Mouse (Mus musculus): ENCODE results near the gene Inf2. TPM values are rescaled to one million over a fixed set of nuclear protein-coding genes. Genes with fewer than 3 reads are reported as not detected.

Inf2 gene
- polyA plus RNA-seq, 2 experiments from 2014 or later = 9.9 to 11.0 TPM

DNA sequence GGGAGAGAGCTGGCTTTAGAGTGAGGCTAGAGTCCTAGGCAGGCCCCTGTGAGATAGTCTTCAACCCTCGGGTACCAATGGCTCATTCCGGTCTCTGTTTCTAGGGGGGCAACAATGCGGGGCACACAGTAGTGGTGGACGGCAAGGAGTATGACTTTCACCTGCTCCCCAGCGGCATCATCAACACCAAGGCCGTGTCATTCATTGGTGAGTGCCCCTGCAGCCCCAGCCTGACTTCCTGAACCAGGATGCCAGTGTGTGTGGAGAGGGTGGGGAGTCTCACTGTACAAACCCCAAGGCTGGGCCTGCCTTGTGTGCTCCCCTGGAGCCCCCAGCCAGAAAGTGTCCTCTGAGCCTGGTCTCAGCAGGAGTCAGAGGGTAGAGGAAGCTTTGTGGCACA, 39.6 kb downstream of the Inf2 start:
- ATAC-seq = no peak

DNA sequence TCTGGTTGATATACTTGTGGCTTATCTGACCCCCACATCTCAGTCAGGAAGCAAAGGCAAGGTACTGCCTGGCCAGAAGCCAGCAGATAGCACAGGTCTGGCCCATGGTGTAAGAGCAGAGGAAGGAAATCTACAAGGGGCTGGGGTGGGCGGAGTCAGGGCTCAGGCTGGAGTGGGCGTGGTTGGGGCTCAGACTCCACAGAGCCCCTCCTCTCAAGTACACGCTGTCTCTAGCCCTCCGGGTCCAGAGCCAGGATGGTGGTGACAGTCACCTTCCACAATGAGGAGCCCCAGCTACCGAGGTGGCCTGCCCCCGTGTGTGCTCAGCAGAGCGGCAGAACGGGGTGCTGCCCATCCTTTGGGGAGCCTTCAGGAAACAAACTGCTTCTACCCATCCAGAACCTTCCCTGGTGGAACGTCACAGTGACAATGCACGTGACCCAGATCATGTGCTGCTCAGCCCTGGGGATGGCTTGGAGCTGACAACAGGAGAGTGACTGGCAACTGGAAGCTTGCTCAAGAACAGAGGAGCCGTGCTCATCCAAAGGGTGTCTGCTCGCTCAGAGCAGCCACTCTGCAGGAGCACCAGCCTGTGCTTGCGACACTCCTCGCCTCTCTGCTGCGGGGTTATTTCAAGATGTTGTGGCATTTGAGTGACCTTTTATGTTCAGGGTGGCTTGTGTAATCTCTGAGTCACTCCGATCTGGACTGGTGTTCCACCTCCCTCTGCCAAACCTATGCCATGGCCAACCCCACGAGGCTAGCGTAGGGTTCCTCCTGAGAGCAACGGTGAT, 40.5 kb downstream of the Inf2 start:
- ATAC-seq = peak; percentile 71

DNA sequence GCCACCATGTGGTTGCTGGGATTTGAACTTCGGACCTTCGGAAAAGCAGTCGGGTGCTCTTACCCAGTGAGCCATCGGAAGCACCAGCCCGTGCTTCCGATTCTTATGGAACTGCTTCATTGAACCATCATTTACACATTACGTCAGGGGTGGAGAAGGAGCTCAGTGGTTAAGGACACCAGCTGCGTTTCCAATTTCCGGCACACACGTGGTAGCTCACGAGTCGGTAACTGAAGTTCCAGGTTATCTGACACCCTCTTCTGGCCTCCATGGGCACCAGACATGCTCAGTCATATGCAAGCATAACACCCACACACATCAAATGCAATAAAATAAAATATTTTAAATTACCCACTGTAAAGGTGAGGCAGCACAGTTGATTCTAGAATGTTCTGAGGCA, 41.4 kb downstream of the Inf2 start:
- no peak for ATAC-seq

DNA sequence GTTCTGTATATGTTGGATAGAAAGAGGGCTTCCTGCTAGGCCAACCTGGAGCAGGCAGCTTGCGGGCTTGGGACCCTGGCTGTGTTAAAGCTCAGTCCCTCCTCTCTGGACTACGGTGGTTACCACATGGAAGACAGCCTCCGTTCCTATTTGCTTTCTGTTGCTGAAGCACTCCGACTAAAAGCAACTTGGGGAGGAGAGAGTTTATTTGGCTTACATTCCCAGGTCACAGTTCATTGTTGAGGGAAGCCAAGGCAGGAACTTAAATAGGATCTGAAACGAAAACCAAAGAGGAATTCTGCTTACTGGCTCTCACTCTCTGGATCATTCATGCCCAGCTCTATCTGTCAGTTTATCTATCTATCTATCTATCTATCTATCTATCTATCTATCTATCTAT, 42.2 kb downstream of the Inf2 start:
- ATAC-seq = no peak

DNA sequence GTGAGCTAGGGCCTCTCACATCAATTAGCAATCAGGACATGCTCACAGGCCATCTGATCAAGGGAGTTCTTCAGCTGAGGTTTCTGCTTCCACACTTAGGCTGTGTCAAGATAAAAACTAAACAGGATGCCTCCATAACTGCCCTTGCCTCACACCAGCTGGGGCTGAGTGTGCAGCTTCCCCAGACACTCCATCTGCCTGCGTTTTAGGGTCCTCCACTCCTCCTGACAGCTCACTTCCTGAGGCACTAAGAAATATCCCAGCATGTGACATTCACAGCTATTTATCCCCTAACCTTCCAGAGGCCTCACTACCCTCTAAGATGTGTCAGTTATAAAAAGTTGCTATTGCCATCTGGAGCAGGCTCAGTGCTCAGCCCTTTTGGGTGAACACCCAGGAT, 42.9 kb downstream of the Inf2 start:
- no peak for ATAC-seq

DNA sequence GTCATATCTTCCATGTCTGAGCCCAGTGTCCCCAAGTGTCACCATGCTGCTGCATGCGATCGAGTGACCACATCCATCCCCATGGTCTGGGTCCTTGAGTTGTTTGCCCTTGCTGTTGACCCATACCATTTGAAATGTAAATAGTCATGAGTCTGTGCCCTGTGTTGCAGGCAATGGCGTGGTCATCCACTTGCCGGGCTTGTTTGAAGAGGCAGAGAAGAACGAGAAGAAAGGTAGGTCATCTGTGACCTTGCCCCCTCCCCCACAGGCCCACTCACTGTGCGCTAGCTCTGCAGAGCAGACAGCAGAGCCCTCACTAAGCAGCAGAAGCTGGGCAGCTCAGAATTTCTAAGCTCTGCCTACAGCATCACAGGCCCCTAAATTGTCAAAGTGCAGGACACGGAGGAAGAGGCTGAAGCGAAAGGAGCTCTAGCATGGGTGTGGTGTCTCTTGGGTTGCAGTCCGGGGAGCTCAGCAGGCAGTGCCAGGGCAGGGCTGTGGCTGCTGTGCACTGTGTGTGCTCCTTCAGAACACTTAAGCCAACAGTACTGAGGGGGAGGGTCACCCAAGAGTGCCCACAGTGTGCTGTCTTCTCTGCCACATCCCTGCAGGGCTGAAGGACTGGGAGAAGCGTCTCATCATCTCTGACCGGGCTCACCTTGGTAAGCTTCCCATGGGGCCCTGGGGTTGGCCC, 43.6 kb downstream of the Inf2 start:
- ATAC-seq = no peak

DNA sequence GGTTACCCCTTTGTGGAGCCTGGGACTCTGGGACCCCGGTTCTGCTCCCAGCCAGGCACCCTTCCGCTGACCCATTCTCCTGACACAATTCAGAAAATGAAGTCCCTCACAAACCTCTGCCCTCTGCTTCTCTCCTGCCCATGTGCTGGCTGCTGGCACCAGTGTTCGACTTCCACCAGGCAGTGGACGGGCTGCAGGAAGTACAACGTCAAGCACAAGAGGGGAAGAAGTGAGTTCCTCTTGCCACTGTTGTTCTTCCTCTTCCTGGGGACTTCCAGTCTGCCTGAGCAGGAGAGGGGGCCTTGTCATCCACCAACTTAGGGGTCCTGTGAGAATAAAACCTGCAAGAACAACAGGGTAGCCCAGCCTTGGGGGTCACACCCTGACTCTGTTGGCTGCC, 44.3 kb downstream of the Inf2 start:
- no peak for ATAC-seq

DNA sequence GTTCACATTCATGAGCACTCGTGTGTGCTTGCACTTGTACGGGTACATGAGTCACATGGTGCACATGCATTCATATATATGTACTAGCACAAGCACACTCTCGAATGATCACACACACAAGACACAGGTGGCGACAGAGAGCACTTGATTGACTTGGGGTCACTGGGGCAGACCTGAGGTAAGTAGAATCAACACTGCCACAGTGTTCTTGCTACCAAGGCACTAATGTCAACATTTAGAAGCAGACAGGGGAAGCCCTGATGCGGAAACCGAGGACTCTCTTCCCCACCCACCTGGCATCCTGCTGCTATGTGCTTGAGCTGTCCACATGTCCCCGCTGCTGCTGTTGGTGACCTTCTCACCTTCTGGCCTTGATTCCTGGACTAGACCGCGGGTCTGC, 45.1 kb downstream of the Inf2 start:
- no peak for ATAC-seq

DNA sequence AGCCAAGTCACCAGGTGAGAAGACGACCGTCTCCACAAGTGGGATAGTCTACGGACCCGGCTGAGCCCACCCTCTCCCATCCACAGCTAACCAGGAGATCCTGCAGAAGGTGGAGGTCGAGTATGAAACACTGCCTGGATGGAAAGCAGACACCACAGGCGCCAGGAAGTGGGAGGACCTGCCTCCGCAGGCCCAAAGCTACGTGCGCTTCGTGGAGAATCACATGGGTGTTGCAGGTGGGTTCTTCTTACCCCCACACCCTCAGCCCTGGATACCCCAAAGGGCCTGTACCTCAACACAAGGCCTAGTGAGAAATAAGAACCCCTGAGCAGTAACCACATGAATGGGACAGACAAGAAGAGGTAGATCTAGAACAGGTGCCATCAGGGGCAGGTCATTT, 50.9 kb downstream of the Inf2 start:
- no peak for ATAC-seq

DNA sequence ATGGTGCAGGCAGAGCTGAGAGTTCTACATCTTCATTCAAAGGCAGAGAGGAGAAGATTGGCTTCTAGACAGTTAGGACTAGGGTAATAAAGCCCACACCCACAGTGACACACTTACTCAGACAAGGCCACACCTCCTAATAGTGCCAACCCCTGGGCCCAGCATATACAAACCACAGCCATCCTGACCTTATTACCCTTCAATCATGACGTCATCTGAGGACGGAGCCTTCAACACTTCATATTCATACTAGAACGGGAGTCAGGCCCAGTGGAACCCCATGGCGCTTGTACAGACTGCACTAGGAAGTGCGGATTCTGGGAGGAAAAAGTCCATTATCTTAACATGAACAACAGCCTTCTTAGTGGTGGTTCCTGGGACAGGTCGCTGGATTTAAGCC, 54.5 kb downstream of the Inf2 start:
- no peak for ATAC-seq

DNA sequence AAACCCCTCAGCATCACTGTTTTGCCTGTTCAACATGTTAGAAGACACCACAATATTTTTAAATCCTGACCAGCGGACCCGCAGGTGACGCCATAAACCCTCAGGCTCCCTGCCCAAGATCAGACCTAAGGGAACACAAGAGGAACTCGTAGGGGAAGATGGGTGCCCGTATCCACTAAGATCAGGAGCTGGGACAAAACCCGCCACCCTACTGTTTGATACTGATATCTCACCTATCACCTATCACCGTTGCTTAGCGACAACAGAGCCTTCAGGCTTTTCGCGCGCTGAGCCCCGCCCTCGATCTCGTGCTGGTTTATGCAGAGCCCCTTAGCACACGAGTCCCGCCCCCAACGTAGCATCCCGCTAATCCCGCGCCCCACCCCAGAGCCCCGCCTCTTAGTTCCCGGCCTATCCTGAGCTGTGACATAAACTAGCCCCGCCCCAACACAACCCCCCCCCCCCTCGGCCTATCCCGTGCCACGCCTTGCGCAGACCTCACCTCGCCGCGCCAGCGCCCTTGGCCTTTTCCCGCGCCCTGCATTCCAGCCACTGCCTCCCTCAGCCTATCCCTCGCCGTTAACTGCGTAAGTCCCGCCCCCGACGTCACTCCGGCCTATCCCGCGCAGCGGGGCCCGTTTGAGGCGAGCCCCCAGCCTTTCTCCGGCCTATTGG, 55.7 kb downstream of the Inf2 start, which contains the start of gene Siva1:
Gene Siva1 (plus strand): TSS at position 500 of the 675 bp plus-strand sequence.
- ATAC-seq = peak; percentile 84

DNA sequence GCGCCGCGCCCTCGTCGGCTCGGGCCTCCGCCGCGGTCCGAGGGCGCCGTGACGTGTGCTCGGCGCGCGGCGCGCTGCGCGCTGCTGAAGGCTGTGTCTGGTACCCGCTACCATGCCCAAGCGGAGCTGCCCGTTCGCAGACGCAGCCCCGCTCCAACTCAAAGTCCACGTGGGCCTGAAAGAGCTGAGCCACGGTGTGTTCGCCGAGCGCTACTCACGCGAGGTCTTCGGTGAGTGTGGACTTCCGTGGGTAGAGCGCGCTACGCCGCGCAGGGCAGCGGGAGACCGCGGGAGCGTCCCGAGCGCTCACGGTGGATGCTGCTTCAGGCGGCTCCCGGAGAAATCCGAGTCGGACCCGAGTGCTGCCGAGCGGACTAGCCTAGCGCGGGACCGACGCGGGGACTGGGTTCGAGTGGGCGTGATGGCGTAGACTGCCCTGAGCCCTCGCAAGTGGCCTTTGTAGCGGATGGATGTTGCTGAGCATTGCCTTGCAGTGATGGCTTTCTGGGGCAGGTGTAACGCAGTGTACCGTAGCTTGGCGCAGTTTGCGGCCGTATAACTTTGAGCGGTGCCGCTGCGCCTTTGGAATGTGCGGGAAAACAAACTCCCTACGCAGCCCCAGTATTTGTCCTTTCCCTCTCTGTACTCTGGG, 56.4 kb downstream of the Inf2 start:
- no peak for ATAC-seq

DNA sequence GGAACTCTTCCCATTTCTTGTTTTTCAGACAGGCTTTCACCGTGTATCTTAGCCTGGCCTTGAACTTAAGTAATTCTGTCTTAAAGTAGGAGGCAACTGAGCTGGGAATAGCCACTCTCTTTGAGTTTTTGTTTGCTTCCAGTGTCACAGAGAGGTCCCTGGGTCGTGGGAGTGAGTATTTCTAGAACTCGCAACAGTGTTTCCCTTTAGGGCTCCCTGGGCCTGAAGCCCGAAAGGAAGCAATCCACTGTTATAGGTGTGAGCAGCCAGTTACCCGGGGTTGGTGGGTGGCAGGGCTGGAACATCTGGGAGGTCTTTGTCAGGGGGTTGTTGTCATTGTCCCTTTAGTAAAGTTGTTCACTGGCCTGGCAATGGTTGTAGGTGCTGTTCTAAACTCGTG, 57.6 kb downstream of the Inf2 start:
- ATAC-seq = no peak

DNA sequence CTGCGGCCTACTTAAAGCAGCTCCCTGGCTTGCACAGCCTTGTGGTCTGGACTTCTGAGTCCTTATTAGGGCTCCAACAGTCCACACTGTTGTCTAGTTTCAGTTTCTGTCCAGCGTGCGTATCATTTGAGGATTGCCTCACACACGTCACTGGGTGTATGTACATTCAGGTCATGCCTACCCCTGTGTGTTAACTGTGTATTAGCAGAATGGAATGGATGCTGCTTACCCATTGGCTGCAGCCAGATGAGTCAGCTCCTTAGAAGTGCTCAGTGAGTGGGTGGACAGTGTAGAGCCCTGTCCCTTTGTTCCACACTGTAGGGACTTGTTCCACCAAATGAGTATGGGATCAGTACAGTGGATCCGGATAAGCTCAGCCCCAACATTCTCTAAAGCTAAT, 59.5 kb downstream of the Inf2 start:
- no peak for ATAC-seq

DNA sequence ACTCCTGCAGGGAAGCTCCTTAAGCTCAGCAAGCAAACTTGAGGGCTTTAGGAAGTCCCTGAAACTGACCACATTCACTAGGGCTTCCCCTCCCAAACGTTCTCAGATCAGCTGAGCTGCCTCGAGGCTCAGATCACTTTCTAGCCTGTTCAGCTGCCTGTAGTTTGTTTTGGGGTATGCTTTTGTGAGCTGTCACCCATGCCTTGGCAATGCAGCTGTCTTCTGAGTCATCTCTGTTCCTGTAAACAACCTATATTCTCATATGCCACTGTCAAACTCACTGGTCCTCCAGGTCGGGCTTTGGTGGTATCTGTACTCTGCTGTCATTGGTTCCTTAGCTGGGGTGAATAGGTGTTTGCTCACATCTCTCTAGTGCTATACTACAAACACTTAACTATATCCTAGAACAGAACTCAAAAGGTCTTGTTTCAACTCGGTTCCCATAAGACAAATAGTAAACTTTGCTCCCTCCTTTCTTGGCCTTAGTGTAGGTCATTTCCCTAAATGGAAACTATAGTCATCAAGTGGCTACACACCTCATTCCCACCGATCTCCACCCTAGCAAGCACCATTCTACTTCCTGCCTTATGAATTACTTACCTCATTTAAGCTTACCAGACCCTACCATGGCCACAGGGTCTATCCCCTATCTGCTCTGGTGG, 63.3 kb downstream of the Inf2 start:
- no peak for ATAC-seq

DNA sequence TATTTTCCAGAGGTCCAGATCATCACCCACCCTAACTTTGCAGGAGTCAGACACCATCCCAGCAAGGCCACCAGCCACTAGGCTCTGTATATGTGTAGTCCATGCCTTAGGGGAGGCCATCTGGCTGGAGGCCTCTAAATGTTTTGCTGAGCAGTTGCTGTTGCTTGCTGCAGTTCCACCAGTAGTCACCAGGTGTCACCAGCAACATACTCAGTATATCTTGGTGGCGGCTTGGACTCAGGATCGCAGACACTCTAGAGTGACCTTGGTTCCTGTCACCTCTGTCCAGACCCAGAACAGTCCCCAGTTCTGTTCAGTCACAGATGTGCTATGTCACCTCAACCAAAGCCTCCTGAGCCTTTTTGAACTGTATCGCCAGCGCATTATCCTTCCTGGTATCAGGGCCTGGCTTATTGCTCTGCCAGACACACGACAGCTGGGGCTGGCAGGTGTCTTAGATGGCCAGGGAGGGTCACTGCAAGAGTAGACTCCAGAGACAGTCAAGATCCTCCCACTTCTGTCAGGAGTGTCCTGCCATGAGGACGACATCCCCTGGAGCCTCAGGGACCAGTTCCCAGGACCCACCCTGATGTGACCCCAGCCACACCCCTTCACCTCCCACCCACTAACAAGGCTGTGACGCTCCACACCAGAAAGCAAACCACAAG, 64.7 kb downstream of the Inf2 start:
- ATAC-seq = peak; percentile 81

DNA sequence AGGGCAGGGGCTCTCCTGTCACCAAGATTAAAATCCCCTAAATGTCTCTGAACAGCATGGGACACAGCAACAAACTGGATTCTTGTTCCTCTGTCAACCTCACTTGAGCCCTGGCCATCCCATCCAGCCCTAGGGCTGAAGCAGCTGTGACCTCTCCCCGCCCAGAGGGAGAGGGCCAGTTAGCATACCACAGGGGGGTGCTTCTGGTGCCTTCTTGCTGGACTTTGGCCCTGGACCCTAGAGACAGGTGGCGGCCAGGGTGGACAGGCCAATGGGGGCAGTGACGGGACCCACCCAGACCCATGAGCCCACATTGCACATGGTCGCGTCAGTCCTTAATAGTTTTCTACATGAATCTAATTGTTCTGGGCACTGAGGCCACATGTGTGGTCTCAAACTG, 65.5 kb downstream of the Inf2 start:
- ATAC-seq = no peak

DNA sequence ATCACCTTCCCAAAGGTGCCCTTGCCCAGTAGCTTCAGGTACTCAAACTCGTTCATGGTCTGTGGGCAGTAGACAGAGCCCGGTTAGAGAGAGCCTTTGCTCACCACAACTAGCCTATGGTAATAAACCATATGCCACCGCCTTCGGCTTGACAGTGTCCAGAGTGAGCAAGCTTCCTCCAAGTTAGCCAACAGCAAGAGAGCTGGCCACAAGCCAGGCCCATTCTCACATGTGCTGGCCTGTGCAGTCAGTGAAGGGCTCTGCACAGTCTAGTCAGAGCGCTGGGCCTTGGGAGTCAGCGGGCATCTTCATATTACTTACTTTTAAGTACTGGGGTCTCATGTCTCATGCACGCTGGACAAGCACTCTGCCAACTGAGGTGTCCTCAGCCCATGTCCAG, 70.0 kb downstream of the Inf2 start:
- ATAC-seq = no peak

DNA sequence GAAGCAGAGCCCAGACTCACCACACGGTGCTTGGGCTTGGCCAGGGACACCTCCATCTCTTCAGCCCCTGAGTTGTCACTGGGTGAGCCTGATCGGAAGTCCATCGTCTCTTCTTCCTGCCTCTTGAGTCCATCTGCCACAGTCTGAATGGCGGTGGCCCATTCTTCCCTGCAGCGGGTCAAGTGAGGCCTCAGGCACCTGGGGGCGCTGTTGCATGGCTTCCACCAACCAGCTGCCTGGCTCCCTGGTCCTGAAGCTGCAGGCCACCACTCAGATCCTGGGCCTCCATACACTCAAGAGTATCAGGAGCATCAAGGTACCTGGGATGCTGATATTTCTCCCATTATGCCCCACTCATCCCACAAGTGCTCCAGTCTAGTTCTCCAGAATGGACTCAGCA, 70.5 kb downstream of the Inf2 start:
- no peak for ATAC-seq

DNA sequence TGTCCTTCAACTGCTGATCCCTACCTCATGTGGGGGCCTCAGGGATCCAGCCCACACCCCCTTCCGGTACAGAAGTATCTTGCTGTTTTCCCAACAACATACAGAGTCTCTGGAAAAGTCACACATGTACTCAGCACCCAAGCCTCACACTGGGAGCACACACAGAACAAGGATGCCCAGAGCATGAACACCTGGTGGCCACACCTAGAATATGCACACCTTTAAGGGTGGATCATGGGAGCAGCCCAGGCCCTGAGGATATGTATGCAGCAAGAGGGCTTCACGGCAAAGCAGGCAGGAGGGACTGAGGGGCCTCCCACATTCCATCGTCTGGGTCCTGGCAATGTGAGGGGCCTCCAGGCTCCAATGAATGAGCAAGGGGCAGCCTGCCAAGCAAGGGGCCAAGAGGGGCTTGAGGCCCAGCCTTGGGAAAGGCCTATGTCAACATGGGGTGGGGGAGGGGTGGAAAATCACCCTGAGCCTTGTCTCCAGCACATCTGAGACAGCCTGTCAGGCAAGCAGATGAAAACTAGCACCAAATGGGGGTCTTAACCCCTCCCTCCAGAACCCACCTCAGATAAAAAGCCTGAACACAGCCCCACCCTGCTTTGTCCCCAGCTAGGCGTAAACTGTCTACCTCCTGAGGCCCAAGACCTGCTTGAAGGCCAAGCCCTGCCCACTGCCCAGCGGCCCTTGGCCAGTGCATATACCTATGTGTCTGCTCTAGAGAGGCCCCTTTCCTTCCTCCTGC, 72.2 kb downstream of the Inf2 start:
- no peak for ATAC-seq

DNA sequence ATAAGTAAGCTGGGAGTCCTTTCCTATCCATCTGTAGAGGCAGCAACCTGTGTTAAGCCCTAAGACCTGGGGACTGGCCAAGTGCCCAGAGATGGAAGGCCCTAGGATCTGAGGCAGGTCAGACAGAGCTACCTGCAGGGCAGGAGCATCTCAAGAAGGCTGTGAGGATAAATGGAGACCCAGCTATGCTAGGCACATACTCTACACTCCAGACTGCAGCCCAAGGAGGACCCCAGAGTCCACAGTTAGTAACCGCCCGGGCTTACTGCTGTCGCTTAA, 72.7 kb downstream of the Inf2 start:
- ATAC-seq = no peak

DNA sequence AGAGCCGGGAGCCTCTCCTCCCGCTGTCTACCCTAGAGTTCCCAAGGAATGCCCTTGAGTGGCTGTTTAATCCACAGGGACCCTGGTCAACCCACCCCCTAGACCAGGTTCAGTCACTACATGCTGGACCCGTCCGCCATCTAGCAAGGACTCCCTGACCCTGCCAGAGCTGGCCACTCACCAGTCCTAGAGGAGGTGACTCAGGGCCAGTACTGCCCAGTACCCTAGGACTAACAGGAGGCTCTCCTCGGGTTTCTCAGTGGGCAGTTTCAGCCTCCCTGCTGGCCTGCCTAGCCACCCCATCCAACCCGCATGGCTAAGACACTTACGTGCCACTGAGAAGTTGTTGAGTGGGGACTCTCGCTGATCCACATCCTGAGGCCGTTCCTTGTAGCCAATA, 73.3 kb downstream of the Inf2 start:
- no peak for ATAC-seq
